8 mouse cellular contexts compared by ENCODE assay signal in genomic region chr8:120227891-120228591, GRCm38 (mm10). TPM values are rescaled to one million over a fixed set of nuclear protein-coding genes. Genes with fewer than 3 reads are reported as not detected.
DNase-seq lines count a peak whose midpoint lies in the region; ATAC-seq lines count a peak whose summit lies in the region.

Gse1 (plus strand) TSS chr8:120228456.

- peak; percentile 65; the same call in 1 of the 2 replicates for ATAC-seq in embryonic facial prominence, embryonic 11.5 days (replicated peaks; ENCODE audit: insufficient number of reproducible peaks, low FRiP score, low TSS enrichment, low read depth)
- peak; percentile 76 for ATAC-seq in limb, embryonic 13.5 days (ENCODE audit: low FRiP score, low read depth)
- ATAC-seq in midbrain, embryonic 15.5 days (replicated peaks): peak; percentile 65

- no peaks in the 10 kb centered on the region; the same call in 1 of the 2 replicates for H3K27me3 ChIP-seq in embryonic facial prominence, embryonic 11.5 days (ENCODE audit: control insufficient read depth, insufficient read depth, low read length)
- H3K27me3 ChIP-seq in limb, embryonic 13.5 days: 0 out of 2 replicates have a peak, but pooled peaks cover 4% of the 10 kb centered on the region
- peaks cover 3% of the 10 kb centered on the region; the same call in 1 of the 2 replicates for H3K27me3 ChIP-seq in midbrain, embryonic 15.5 days (replicated peaks)

- peak within 1 kb of the TSS; percentile 78 for H3K9ac ChIP-seq in embryonic facial prominence, embryonic 11.5 days (replicated peaks; ENCODE audit: low read length)
- peak within 1 kb of the TSS; percentile 87 for H3K9ac ChIP-seq in limb, embryonic 13.5 days
- peak within 1 kb of the TSS; percentile 55 for H3K9ac ChIP-seq in midbrain, embryonic 15.5 days

- peak within 1 kb of the TSS; percentile 72 for H3K4me3 ChIP-seq in embryonic facial prominence, embryonic 11.5 days (ENCODE audit: low read depth, low read length)
- peak within 1 kb of the TSS; percentile 73 for H3K4me3 ChIP-seq in limb, embryonic 13.5 days
- peak within 1 kb of the TSS; percentile 50 for H3K4me3 ChIP-seq in midbrain, embryonic 15.5 days

- peak within 1 kb of the TSS; percentile 41 for H3K27ac ChIP-seq in embryonic facial prominence, embryonic 11.5 days (replicated peaks; ENCODE audit: low read depth, low read length)
- H3K27ac ChIP-seq in limb, embryonic 13.5 days: peak within 1 kb of the TSS; percentile 63; the same call in 1 of the 2 replicates
- H3K27ac ChIP-seq in midbrain, embryonic 15.5 days: peak within 1 kb of the TSS; percentile 62

- H3K9me3 ChIP-seq in embryonic facial prominence, embryonic 11.5 days (replicated peaks; ENCODE audit: control insufficient read depth, low read length): no peaks in the 10 kb centered on the region
- H3K9me3 ChIP-seq in limb, embryonic 13.5 days: no peaks in the 10 kb centered on the region
- H3K9me3 ChIP-seq in midbrain, embryonic 15.5 days: no peaks in the 10 kb centered on the region

- H3K4me2 ChIP-seq in embryonic facial prominence, embryonic 11.5 days (ENCODE audit: low read depth, low read length): peak within 1 kb of the TSS; percentile 99
- H3K4me2 ChIP-seq in limb, embryonic 13.5 days (replicated peaks): peak within 1 kb of the TSS; percentile 98
- H3K4me2 ChIP-seq in midbrain, embryonic 15.5 days: peak within 1 kb of the TSS; percentile 73

- 3% methylated on average over 14 of the region's 52 CpGs for WGBS in embryonic facial prominence, embryonic 11.5 days
- 2% methylated on average over 31 of the region's 52 CpGs for WGBS in limb, embryonic 13.5 days
- WGBS in midbrain, embryonic 15.5 days: 1% methylated on average over 21 of the region's 52 CpGs

- peaks cover 32% of the 10 kb centered on the region for H3K4me1 ChIP-seq in embryonic facial prominence, embryonic 11.5 days (ENCODE audit: control insufficient read depth, insufficient read depth, low read length)
- H3K4me1 ChIP-seq in limb, embryonic 13.5 days: peaks cover 85% of the 10 kb centered on the region
- H3K4me1 ChIP-seq in midbrain, embryonic 15.5 days: peaks cover 52% of the 10 kb centered on the region

- DNase-seq in CD4-positive helper T cell, adult 2 months (ENCODE audit: low read depth, low spot score): peak; percentile 28
- peak; percentile 92 for DNase-seq in adrenal gland, postnatal 25 days
- peak; percentile 92 for DNase-seq in embryonic facial prominence, embryonic 11.5 days (ENCODE audit: low spot score)
- DNase-seq in heart, adult 8-10 months (ENCODE audit: low spot score): peak; percentile 83
- peak; percentile 79 for DNase-seq in kidney, adult 8-10 months
- peak; percentile 90 for DNase-seq in testis, postnatal 10 days (ENCODE audit: low spot score)

- no peaks in the 10 kb centered on the region for H3K36me3 ChIP-seq in embryonic facial prominence, embryonic 11.5 days (replicated peaks; ENCODE audit: control insufficient read depth, insufficient read depth, low read depth, low read length)
- H3K36me3 ChIP-seq in limb, embryonic 13.5 days: no peaks in the 10 kb centered on the region
- H3K36me3 ChIP-seq in midbrain, embryonic 15.5 days (replicated peaks): no peaks in the 10 kb centered on the region

RNA-seq across cellular contexts. Expression of gene Gse1, which starts in this region (rescaled TPM):
- total RNA-seq in adrenal gland, postnatal 25 days (2021): 40.1 and 48.8 TPM in 2 replicates
- polyA plus RNA-seq in embryonic facial prominence, embryonic 11.5 days (2014; fragmentation: Nextera tagmentation; extraction: Ambion mirVana): 7.5 and 8.1 TPM in 2 replicates
- 10 to 100 TPM; 18.9 to 29.1 (median 23.3) TPM for total RNA-seq in heart, adult 8-10 months (2022)
- polyA plus RNA-seq in limb, embryonic 13.5 days (2015; fragmentation: Nextera tagmentation; extraction: Ambion mirVana): 6.9 and 7.1 TPM in 2 replicates
- 21.2 and 23.4 TPM in 2 replicates for polyA plus RNA-seq in midbrain, embryonic 15.5 days (2015; fragmentation: Nextera tagmentation; extraction: Ambion mirVana)

Comparison
In these comparisons a context has a peak if more than half of its experiments do, and no peak if none do; other contexts are left out.
1. Peak in every context shown above with its lines: DNase-seq, ATAC-seq, H3K4me3 ChIP-seq and H3K27ac ChIP-seq.
2. DNase-seq: peak in every context shown above with its lines; median percentile 92 in adrenal gland, postnatal 25 days; 92 in embryonic facial prominence, embryonic 11.5 days; 90 in testis, postnatal 10 days; 83 in heart, adult 8-10 months; 79 in kidney, adult 8-10 months; 28 in CD4-positive helper T cell, adult 2 months.